Mouse (Mus musculus) B cell, adult 2 months (primary cell): ENCODE data around the gene Duxbl3.
"Not testable (repeated sequence)": the region's sequence is repeated elsewhere in the genome, so short reads cannot be mapped to it uniquely, and the experiment has no call there.

ENCODE experiments used
- DNase-seq, 2 experiments: peaks; one replicate each; pipeline ENCODE4 v3.0.0; 2022

Duxbl3 gene

DNA sequence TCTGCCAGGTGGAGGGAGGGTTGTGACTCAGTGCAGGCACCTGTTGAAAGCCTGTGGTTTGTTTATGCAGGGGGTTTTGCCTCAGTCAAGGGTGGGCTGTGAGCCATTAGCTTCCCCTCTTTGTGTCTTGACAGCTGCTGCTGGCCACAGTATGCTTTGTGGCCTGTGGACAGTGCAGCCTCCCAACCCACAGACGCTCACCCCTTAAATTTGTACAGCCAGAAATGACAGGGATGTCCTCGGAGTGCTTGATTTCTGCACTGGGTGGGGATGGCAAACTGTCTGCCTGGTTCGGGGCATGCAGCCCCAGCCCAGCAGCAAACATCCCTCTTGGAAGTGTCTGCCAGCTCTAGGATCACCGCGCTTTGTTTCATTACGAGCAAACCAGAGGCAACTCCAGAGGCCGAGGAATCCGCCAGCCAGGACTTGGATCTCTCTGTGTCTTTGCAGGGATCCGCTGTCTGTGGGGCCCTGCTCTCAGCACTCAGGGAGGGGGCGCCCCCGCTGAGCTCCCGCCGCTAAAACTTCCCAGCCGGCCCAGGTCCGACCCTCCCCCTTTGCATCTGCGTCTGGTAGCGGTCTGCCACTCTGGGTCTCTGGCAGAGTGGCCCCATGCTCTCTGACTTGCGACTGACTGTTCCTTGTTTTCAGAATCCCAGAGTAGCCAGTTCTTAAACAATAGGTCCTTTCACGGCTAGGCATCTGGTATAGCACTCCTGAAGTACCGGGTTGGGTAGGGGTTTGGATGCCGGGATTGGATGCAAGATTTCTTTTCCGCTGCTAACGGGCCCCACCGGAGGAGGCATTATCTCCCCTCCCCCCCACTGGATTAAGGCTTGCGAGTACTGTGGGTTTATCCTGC, at the start of gene Duxbl3:
Duxbl3 (plus strand) TSS at position 207 of the 862 bp plus-strand sequence.
- not testable (repeated sequence) for DNase-seq

DNA sequence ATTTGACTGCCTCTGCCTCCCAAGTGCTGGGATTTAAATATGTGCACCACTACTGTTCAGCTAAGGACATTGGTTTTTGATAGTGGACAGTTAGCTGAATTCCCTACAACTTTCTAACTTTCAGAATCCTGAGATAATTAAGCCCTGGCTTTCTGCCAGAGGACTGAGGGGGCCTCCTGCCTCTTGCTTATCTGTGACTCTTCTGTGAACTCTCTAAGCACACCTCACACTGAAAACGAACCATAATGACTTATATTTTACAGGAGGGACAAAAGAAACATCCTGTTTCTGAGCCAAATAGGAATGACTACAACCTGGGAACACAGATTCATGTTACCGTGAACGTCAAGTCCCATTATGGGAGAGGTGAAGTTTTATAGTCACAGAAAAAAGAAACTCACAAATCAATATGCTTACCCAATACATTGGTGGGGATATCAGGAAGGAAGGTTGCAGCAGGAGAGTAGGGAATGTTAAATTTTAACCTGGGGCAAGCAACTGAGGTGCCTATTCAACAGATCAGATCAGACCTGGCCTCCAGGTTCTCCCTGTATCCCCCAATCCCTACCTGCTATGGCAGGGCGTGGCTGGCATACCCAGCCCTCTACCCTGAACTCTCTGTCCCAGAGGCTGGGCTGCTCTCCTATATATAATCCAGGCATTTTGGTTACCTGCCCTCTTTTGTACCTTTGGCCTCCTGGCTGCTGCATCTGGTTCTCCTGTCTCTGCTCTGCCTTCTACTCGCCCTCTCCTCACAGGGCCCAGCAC, 41.3 kb upstream of the Duxbl3 start:
- not testable (repeated sequence) for DNase-seq

DNA sequence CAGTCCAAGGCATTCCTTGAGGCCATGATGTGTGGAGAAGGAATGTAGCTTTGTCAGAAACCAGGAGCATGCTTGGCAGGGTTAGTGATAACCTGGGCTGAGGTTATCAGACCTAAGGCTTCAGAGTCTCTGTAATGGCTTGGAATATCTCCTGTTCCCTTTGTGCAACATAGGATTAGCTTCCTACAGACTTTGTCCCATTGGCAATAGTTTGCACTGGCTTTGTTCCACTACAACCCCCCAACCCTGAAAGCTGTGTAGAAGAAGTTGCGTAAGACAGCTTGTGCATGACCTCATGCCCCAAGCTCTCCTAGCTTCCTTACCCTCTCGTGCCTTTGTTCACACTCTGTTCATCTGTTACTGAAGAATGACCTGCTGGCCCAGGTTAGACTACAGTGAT, 20.6 kb upstream of the Duxbl3 start:
- DNase-seq = not testable (repeated sequence)

DNA sequence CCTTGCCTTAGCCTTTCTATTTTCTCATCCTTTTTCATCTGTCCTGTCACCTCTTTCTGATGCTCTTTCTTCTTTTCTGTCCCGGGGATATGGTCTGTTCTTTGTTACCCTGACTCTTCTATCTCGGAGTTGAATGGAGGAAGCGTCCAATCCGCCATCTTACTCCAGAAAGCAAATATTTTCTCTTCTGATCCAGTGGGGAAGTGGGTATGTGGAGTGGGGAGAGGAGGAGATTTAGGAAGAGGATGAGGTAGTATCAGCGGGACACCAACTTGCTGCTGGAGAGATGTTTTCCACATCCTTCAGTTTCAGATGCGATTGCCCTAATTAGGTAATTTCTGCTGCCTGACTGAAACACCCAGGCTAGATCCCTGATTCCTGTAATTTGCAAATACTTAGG, 967 bp downstream of the Duxbl3 start:
- DNase-seq = not testable (repeated sequence)

DNA sequence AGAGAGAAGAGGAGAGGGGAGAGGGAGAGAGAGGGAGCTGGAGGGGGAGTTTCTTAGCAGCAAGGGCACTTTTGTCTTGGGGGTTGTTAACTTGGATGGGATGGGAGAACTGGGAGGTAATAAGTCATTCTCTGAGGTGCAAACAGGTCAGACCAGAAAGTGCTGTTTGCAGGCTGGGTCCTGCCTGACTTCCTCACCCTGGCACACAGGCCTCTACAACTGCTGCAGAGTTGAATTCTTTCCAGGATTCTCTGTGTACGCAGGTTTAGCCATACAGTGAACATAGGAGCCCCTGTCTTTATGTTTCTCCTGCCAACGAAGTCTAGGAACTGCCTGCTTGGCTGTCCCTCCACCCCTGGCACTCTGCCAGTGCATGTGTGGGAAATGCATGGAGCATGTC, 29.0 kb downstream of the Duxbl3 start:
- not testable (repeated sequence) for DNase-seq

DNA sequence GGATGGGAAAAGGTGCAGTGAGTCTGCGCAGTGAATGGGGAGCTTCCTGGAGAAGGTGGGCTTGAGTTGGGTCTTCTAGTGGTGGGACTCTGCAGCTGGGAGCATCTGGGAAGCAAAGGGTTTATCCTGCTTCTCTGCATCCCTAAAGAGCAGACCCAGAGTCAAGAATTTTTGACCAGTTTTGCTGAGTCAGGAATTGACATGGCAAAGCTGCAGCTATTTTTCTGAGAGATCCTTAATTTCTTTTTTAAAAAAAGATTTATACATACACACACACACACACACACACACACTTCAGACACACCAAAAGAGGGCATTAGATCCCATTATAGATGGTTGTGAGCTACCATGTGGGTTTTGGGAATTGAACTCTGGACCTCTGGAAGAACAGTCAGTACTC, 36.1 kb downstream of the Duxbl3 start:
- no peak for DNase-seq

DNA sequence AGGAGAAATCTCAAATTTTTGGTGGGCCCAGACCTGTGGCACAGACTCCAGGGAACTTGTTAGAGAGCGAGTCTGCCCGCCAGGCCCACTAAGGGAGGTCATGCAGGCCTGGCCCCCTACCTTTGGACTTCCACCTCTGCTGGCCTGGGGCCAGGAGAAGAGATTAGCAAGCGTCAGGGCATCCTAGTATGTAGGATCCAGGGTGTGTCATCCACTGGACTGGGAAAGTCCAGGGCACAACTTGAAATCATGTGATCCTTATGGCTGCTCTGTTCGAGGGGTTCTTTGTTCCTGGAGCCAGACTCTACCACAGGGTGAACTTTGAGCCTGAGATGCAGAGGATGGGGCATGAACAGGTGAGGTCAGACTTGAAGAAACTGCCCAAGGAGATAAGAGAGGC, 39.3 kb downstream of the Duxbl3 start:
- DNase-seq = no peak

DNA sequence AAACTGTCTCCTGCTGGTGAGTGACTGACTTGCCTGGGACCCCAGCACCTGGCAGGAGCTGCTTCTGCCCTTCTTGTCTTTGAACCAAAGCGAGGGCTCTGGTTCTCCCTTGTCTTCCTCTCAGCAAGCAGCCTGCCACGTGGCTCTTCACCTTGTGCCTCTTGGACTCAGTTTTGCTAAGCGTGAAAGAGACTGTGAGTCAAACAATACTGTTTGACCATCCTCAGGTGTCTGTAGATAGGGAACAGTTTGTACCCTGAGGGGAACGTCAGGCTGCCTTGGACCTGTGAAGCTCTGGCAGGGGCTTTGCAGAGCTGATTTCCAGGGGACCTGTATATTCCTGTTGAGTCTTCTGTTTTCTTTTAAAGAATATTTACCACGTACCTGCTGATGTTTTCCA, 39.7 kb downstream of the Duxbl3 start:
- DNase-seq = no peak

DNA sequence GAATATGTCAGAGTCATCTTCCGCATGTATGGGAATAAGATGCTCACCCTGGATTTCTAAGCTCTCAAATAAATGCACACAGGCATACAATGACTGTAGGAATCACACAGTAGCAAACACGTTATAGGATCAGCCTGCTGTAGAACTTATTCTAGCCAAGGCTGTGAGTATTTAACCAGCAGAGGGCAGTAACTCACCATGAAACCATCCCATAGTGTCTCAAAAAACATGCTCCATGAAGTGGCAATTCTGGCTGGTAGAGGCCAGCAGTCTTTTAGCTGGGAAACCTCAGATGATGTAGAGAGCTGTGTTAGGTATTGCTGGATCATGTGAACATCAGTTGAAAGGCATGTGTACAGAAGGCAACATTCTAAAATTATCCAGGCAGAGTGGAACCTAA, 45.3 kb downstream of the Duxbl3 start:
- DNase-seq = peak; percentile 10 to 12

DNA sequence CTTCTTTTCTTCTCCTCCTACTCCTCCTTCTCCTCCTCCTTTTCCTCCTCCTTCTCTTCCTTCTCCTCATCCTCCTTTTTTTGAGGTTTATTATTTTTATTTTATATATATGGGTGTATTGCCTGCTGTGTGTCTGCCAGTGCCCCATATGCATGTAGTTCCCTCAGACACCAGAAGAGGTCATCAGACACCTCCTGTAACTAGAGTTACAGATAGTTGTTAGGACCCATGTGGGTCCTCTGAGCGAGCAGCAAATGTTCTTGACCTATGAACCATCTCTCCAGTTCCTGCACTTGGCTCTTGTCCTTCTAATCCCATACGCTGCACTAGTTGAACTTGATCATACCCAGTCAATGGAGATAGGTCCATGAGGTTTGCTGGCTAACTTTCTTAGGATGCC, 48.3 kb downstream of the Duxbl3 start:
- DNase-seq = peak in 1 of 2 experiments; percentile 13

DNA sequence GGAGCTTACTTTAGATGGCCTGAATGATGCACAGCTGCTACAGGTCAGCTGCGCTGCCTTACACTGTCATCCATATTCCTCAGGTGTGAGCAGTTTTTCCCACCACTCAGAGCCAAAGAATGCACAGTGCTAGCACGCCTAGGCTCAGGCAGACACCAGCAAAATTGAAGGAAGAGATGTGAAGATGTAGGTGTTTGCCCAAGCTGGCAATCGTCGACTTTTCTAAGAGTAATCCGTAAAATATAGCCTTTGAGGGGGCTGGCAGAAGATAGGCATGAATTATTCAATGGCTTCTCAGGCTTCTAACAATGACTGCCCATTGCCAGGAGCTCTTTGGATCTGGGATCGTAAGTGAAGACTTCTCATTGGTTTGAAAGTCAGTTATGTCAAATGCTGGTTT, 51.1 kb downstream of the Duxbl3 start:
- DNase-seq = no peak

DNA sequence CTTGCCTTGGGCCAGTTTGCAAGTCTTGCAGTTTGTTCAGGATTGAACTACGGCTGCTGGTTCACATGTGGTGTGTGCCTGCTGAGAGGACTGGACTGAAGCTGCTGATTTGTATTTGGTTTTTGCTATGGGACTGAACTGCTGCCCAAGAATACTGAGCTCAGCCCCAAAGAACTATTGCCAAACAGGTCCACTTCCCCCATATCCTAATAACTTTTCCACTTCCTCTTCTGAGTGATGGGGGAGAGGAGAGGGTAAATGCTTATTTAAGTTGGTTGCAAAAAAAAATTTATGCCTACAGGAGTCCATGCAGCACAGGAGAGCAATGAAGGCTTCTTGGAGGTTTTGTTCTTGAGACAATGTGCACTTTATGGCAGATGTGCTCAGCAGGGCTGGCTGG, 51.7 kb downstream of the Duxbl3 start:
- no peak for DNase-seq

DNA sequence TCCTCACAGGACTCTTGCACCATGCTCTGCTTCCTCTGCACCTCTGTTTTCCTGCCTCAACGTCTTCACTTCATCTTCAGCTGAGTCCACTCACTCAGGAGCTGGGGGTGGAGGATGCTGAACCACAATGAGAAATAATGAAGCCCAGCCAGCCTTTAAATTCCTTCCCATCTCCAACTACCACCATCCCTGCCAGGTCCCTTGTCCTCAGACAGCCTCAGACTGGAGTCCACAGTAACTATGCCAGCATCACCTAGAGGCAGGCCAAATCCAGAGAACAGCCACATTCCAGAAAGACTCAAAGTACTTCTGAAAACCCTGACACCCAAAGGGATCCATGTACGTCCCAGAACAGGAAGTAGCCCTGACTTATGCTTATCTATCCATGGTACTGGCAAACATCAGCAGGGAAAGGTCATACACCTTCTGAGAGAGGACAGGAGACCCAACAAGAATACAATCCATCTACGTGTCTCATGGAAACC, 58.5 kb downstream of the Duxbl3 start:
- no peak for DNase-seq
